Mouse (Mus musculus): Measurements from ENCODE around the gene Cpne4.

GRCm38 (mm10) chr9:104565815-104566214 lies 18.7 kb downstream of the Cpne4 start:
- TF ChIP-seq EP300 (IDR thresholded peaks at IDR 0.05; ENCODE audit: low read depth in 1 of 2, low read length in 2 of 2) = no peak
- TF ChIP-seq CTCF (IDR thresholded peaks at IDR 0.05 in 2 of 3, conservative IDR thresholded peaks at IDR 0.05 in 1 of 3; ENCODE audit: control insufficient read depth in 1 of 3, insufficient read depth in 1 of 3, low read depth in 2 of 3, low read length in 3 of 3, poor library complexity in 1 of 3, severe bottlenecking in 1 of 3) = no peak
- TF ChIP-seq MAX (IDR thresholded peaks at IDR 0.05; ENCODE audit: low read length) = no peak
- TF ChIP-seq POLR2A (IDR thresholded peaks at IDR 0.05; ENCODE audit: control insufficient read depth in 1 of 2, insufficient read depth in 1 of 2, low read depth in 1 of 2, low read length in 2 of 2, poor library complexity in 1 of 2) = no peak
- TF ChIP-seq MAZ (IDR thresholded peaks at IDR 0.05; ENCODE audit: low read depth, low read length) = no peak
- no peak for TF ChIP-seq KAT2A (conservative IDR thresholded peaks at IDR 0.05; ENCODE audit: low read depth, low read length)
- TF ChIP-seq BHLHE40 (IDR thresholded peaks at IDR 0.05; ENCODE audit: borderline replicate concordance, low read depth, low read length) = no peak
- TF ChIP-seq TAL1 (IDR thresholded peaks at IDR 0.05; ENCODE audit: low read length) = no peak
- no peak for TF ChIP-seq MAFK (IDR thresholded peaks at IDR 0.05; ENCODE audit: borderline replicate concordance, low read depth, low read length)
- no peak for TF ChIP-seq RCOR1 (IDR thresholded peaks at IDR 0.05; ENCODE audit: low read depth, low read length)
- no peak for TF ChIP-seq GATA1 (IDR thresholded peaks at IDR 0.05; ENCODE audit: low read depth, low read length)
- TF ChIP-seq POLR2AphosphoS2 (IDR thresholded peaks at IDR 0.05; ENCODE audit: low read length) = no peak
- TF ChIP-seq GABPA (IDR thresholded peaks at IDR 0.05; ENCODE audit: low read depth, low read length) = no peak
- no peak for TF ChIP-seq UBTF (IDR thresholded peaks at IDR 0.05; ENCODE audit: borderline replicate concordance, insufficient read depth, low read depth, low read length)

All from MEL (cell line).